ENCODE assay signal across 26 mouse cellular contexts in the genomic region with DNA sequence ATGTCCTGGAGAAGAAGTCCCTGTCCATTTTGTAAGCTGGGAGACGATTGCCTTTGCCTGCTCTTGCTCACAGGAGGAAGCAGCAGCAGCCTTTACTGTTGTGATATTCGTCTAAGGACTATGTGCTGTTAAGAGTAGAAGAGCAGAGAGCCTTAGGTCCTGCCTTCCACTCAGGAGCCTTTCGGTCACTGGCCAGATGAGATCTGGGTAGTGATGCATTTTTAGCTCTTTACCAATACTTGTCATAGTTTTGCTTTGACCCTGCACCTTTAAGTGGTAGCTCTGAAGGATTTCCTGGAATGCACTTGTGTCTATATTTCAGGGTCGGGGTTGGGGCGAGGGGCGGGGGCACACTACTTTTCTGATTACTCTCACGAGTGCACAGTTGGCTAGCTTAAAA. TPM values are rescaled to one million over a fixed set of nuclear protein-coding genes. Genes with fewer than 3 reads are reported as not detected.
DNase-seq lines count a peak whose midpoint lies in the region; ATAC-seq and TF ChIP-seq lines count a peak whose summit lies in the region.
"Had no signal": no experiment of that assay in that cellular context is flagged by ENCODE, and none has a peak within 500 bp of the region (broad histone marks: within the 10 kb centered on the region; RNA-seq: fewer than 3 reads in every experiment).

No protein-coding gene starts in this region.

- ATAC-seq in heart, embryonic 11.5 days (replicated peaks; ENCODE audit: insufficient number of reproducible peaks, low FRiP score, low TSS enrichment): no peak
- peak; percentile 75 for ATAC-seq in lung, embryonic 16.5 days (ENCODE audit: low read depth)
- no peak for ATAC-seq in cerebellum, adult (ENCODE audit: insufficient number of reproducible peaks, low FRiP score, low TSS enrichment)
- ATAC-seq: inflammation-experienced regulatory T-cells, adult 6 months; Patski had no signal

- no peak overlapping the region for H3K4me2 ChIP-seq in heart, embryonic 11.5 days
- no peak overlapping the region for H3K4me2 ChIP-seq in lung, embryonic 16.5 days (ENCODE audit: low read depth, low read length)
- H3K4me2 ChIP-seq: forebrain, embryonic 12.5 days; hindbrain, embryonic 14.5 days; limb, embryonic 13.5 days; liver, embryonic 15.5 days; midbrain, embryonic 11.5 days; neural tube, embryonic 15.5 days; stomach, embryonic 15.5 days had no signal

- WGBS in heart, embryonic 11.5 days (ENCODE audit: insufficient replicate concordance): 50% methylated on average over 7 of the region's 7 CpGs
- 16% methylated on average over 7 of the region's 7 CpGs for WGBS in lung, embryonic 16.5 days

- no peaks in the 10 kb centered on the region for H3K9me3 ChIP-seq in heart, embryonic 11.5 days (replicated peaks; ENCODE audit: control insufficient read depth, low read length)
- no peaks in the 10 kb centered on the region; the same call in 1 of the 2 replicates for H3K9me3 ChIP-seq in lung, embryonic 16.5 days (ENCODE audit: control insufficient read depth, low read length)
- H3K9me3 ChIP-seq: forebrain, embryonic 12.5 days; liver, embryonic 15.5 days; neural tube, embryonic 15.5 days; stomach, embryonic 15.5 days had no signal

- no peaks in the 10 kb centered on the region for H3K27me3 ChIP-seq in heart, embryonic 11.5 days (ENCODE audit: control insufficient read depth, insufficient read depth, low read length)
- H3K27me3 ChIP-seq in lung, embryonic 16.5 days (ENCODE audit: control insufficient read depth, insufficient read depth, low read depth, low read length): no peaks in the 10 kb centered on the region
- H3K27me3 ChIP-seq: forebrain, embryonic 12.5 days; limb, embryonic 13.5 days; liver, embryonic 15.5 days; neural tube, embryonic 15.5 days; Patski; stomach, embryonic 15.5 days had no signal

- H3K36me3 ChIP-seq in heart, embryonic 11.5 days (ENCODE audit: control insufficient read depth, insufficient read depth, low read length): no peaks in the 10 kb centered on the region
- no peaks in the 10 kb centered on the region for H3K36me3 ChIP-seq in lung, embryonic 16.5 days (ENCODE audit: control insufficient read depth, insufficient read depth, low read length)
- H3K36me3 ChIP-seq: forebrain, embryonic 12.5 days; liver, embryonic 15.5 days; neural tube, embryonic 15.5 days; stomach, embryonic 15.5 days had no signal

- H3K4me3 ChIP-seq in heart, embryonic 11.5 days (ENCODE audit: low read depth, low read length): no peak overlapping the region
- H3K4me3 ChIP-seq in lung, embryonic 16.5 days (ENCODE audit: low read length): no peak overlapping the region
- H3K4me3 ChIP-seq in embryonic fibroblast, embryonic 13.5 days (ENCODE audit: insufficient read depth, low read length): no peak overlapping the region
- H3K4me3 ChIP-seq: forebrain, embryonic 12.5 days; layer of hippocampus, adult 2 months; limb, embryonic 13.5 days; liver, embryonic 15.5 days; neural tube, embryonic 15.5 days; stomach, embryonic 15.5 days had no signal

- peaks cover 2% of the 10 kb centered on the region; the same call in 1 of the 2 replicates for H3K4me1 ChIP-seq in heart, embryonic 11.5 days (ENCODE audit: control insufficient read depth, insufficient read depth, low read length)
- H3K4me1 ChIP-seq in lung, embryonic 16.5 days (replicated peaks; ENCODE audit: control insufficient read depth, insufficient read depth, low read length): peaks cover 31% of the 10 kb centered on the region
- H3K4me1 ChIP-seq in embryonic fibroblast, embryonic 13.5 days (ENCODE audit: control insufficient read depth, insufficient read depth, low read length): peaks cover 33% of the 10 kb centered on the region
- H3K4me1 ChIP-seq: forebrain, embryonic 12.5 days; liver, embryonic 15.5 days had no signal

- TF ChIP-seq POLR2A in embryonic fibroblast, embryonic 13.5 days (IDR thresholded peaks at IDR 0.05; ENCODE audit: low read depth, low read length): no peak

- DNase-seq in heart, adult 11 months: peak; percentile 67
- no peak for DNase-seq in lung, postnatal 25 days (ENCODE audit: low spot score)
- DNase-seq in adrenal gland, postnatal 10 days: no peak
- DNase-seq: cerebellum, adult 11-12 months; cerebellum, postnatal 14 days; gastrocnemius, postnatal 36 days; heart, postnatal 4 days; kidney, adult 9 months; kidney, postnatal 25 days; right cerebral cortex, adult 18-20 months; right cerebral cortex, postnatal 4 days; thymus, postnatal 36 days had no signal

- no peak for TF ChIP-seq CTCF in embryonic fibroblast, embryonic 13.5 days (IDR thresholded peaks at IDR 0.05; ENCODE audit: borderline replicate concordance, insufficient read depth, low read length)

- no peak overlapping the region for H3K9ac ChIP-seq in heart, embryonic 11.5 days (ENCODE audit: low read depth, low read length)
- no peak overlapping the region for H3K9ac ChIP-seq in lung, embryonic 16.5 days (ENCODE audit: low read length)
- H3K9ac ChIP-seq: forebrain, embryonic 12.5 days; hindbrain, embryonic 14.5 days; limb, embryonic 13.5 days; liver, embryonic 15.5 days; neural tube, embryonic 15.5 days; stomach, embryonic 15.5 days had no signal

- no peak overlapping the region for H3K27ac ChIP-seq in heart, embryonic 11.5 days (ENCODE audit: low read depth, low read length)
- peak overlapping the region; percentile 51; the same call in 1 of the 2 replicates for H3K27ac ChIP-seq in lung, embryonic 16.5 days (ENCODE audit: low read length)
- peak overlapping the region; percentile 77 for H3K27ac ChIP-seq in embryonic fibroblast, embryonic 13.5 days (ENCODE audit: insufficient read depth, low read length)
- H3K27ac ChIP-seq: forebrain, embryonic 12.5 days; hindbrain, embryonic 14.5 days; limb, embryonic 13.5 days; liver, embryonic 15.5 days; neural tube, embryonic 15.5 days; stomach, embryonic 15.5 days had no signal

RNA-seq across cellular contexts. Expression of a gene that starts 47.4 kb away (rescaled TPM):
- 33.6 and 34.5 TPM in 2 replicates for polyA plus RNA-seq in heart, embryonic 11.5 days (2014; fragmentation: Nextera tagmentation; extraction: Ambion mirVana)
- polyA plus RNA-seq in lung, embryonic 16.5 days (2015; fragmentation: Nextera tagmentation; extraction: Ambion mirVana): 110 and 119 TPM in 2 replicates
- 45.3 and 60.9 TPM in 2 replicates for polyA plus RNA-seq in embryonic fibroblast, embryonic 13.5 days (2011; ENCODE audit: insufficient read length, low read depth, missing spikeins)
- 10 to 100 TPM; 48.6 to 76.8 TPM for total RNA-seq in adrenal gland, postnatal 10 days (2021)
